Mouse (Mus musculus): ENCODE data around the gene Sebox.
"Not testable (repeated sequence)": the region's sequence is repeated elsewhere in the genome, so short reads cannot be mapped to it uniquely, and the experiment has no call there.

Sebox gene

GRCm38 (mm10) chr11:78497544-78498522 is 5.4 kb upstream of the Sebox start, which contains the start of gene Sarm1:
Gene Sarm1, minus strand, starts transcription at chr11:78497754.
- DNase-seq, result peak; percentile 98 to 99

GRCm38 (mm10) chr11:78499004-78499403 is 4.2 kb upstream of the Sebox start, which contains the start of gene Vtn:
Gene Vtn, plus strand, starts transcription at chr11:78499091.
- DNase-seq, result peak in 1 of 2 experiments; percentile 26

GRCm38 (mm10) chr11:78499543-78499942 is 3.7 kb upstream of the Sebox start:
- no peak for DNase-seq

- DNase-seq, result no peak
These were observed 2.5 kb upstream of the Sebox start for GRCm38 (mm10) chr11:78500623-78501202.

- no peak for DNase-seq
These were observed 1.7 kb upstream of the Sebox start for GRCm38 (mm10) chr11:78501529-78501928.

GRCm38 (mm10) chr11:78505430-78505829 is 2.2 kb downstream of the Sebox start:
- no peak for DNase-seq

- DNase-seq, result peak in 1 of 2 experiments; percentile 65
These were observed 5.9 kb downstream of the Sebox start for GRCm38 (mm10) chr11:78509148-78509547.

- peak; percentile 92 to 96 for DNase-seq
These were observed 9.0 kb downstream of the Sebox start, which contains the start of the genes Tmem199 and Poldip2 for GRCm38 (mm10) chr11:78512025-78512957. Gene Tmem199, minus strand, starts transcription at chr11:78512172. Gene Poldip2, plus strand, starts transcription at chr11:78512193.

- DNase-seq, result no peak
These were observed 10.0 kb downstream of the Sebox start for GRCm38 (mm10) chr11:78513106-78513790.

GRCm38 (mm10) chr11:78515549-78516325 is 12.5 kb downstream of the Sebox start:
- peak in 1 of 2 experiments; percentile 45 for DNase-seq

GRCm38 (mm10) chr11:78518931-78519330 is 15.7 kb downstream of the Sebox start:
- no peak for DNase-seq

GRCm38 (mm10) chr11:78521880-78522279 is 18.6 kb downstream of the Sebox start:
- peak in 1 of 2 experiments; percentile 31 for DNase-seq

GRCm38 (mm10) chr11:78522481-78522997 is 19.3 kb downstream of the Sebox start:
- DNase-seq, result peak in 1 of 2 experiments; percentile 48

- DNase-seq, result no peak
These were observed 20.2 kb downstream of the Sebox start for GRCm38 (mm10) chr11:78523241-78523955.

GRCm38 (mm10) chr11:78524838-78525237 is 21.6 kb downstream of the Sebox start:
- DNase-seq, result peak in 1 of 2 experiments; percentile 56

GRCm38 (mm10) chr11:78528714-78529113 is 25.5 kb downstream of the Sebox start:
- DNase-seq, result no peak

GRCm38 (mm10) chr11:78530001-78530400 is 26.8 kb downstream of the Sebox start:
- no peak for DNase-seq

GRCm38 (mm10) chr11:78531046-78531445 is 27.8 kb downstream of the Sebox start:
- no peak for DNase-seq

- DNase-seq, result not testable (repeated sequence)
These were observed 28.3 kb downstream of the Sebox start for GRCm38 (mm10) chr11:78531515-78531914.

GRCm38 (mm10) chr11:78534516-78534915 is 31.3 kb downstream of the Sebox start:
- no peak for DNase-seq

Data from cerebellum, postnatal 25 days (tissue).